Mouse (Mus musculus): ENCODE results near the gene Gm20517. TPM values are rescaled to one million over a fixed set of nuclear protein-coding genes. Genes with fewer than 3 reads are reported as not detected.
A peak's percentile ranks its signal among the peaks of the same experiment; 100 is the strongest.
"Not testable (repeated sequence)": the region's sequence is repeated elsewhere in the genome, so short reads cannot be mapped to it uniquely, and the experiment has no call there.

Gm20517 gene
- polyA plus RNA-seq, 2 experiments from 2014 or later: 0.89 to 1.1 TPM

DNA sequence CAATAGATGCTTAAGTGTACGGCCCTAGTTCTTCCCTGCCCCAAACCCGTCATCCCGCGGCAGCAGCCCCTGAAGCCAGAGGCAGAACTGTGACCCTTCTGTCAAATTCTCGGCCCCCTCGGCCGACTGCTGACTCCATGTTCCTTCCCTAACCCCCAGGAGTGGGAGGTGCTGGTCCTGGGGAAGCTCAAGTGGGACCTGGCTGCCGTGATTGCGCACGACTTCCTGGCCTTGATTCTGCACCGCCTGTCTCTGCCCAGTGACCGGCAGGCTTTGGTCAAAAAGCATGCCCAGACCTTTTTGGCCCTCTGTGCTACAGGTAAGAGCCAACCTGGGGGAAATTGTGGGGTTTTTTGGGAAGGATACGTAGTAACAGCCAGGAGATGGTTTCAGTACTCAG is 14.1 kb upstream of the Gm20517 start:
- no peak for ATAC-seq

DNA sequence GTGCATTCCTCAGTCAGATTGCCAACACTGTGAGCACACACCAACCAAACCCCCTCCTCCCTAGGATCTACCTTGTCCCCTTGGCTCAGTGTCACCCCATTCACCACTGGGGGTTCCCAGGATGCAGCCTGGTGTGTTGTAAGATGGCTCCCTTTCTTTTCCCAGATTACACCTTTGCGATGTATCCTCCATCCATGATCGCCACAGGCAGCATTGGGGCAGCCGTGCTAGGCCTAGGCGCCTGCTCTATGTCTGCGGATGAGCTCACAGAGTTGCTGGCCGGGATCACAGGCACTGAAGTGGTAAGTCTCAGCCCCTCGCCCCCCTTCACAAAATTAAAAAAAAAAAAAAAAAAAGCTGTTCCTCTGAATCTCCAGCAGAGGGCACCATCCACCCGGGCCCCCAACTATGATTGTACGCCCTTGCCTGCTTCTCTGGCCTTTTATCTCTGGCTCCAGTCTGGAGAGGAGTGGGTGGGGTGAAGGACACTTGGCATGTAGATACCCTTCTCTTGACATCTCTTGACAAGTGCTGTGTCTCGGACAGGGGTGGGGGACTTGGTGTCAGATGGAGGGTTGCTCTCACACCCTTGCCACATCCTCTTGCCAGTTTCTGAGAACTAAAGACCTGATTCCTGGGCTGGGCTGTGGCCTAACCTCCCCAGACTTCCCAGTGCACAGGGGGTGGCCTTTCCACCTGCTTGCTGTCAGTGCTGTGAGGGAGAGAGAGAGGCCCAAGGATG is 13.4 kb upstream of the Gm20517 start:
- peak; percentile 30 for ATAC-seq

DNA sequence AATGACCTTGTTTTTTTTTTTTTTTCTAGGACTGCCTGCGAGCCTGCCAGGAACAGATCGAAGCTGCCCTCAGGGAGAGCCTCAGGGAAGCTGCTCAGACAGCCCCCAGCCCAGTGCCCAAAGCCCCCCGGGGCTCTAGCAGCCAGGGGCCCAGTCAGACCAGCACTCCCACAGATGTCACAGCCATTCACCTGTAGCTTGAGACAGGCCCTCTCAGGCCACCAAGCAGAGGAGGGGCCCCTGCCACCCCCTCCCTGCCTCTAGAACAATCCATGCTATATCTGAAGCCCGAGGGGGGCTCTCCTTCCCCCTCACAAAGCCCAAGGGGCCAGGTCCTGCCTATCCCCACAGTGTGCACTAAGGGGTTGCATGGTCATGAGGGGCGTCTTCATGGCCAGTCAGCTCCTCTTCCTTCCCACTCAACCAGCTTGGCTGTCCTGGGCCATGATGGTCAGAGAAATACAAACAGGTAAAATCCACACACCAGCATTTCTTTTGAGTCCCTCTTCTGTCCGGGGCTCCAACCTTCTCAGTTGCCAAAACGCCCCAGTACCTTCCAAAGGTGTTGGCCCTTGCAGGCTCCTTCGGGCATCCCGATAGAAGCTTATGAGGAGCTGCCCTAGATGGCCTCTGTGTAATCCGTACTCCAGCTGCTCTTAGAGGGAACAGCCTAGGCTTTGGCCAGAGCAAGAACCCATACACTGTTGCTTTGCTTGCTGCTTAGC is 12.6 kb upstream of the Gm20517 start:
- ATAC-seq: not testable (repeated sequence)

DNA sequence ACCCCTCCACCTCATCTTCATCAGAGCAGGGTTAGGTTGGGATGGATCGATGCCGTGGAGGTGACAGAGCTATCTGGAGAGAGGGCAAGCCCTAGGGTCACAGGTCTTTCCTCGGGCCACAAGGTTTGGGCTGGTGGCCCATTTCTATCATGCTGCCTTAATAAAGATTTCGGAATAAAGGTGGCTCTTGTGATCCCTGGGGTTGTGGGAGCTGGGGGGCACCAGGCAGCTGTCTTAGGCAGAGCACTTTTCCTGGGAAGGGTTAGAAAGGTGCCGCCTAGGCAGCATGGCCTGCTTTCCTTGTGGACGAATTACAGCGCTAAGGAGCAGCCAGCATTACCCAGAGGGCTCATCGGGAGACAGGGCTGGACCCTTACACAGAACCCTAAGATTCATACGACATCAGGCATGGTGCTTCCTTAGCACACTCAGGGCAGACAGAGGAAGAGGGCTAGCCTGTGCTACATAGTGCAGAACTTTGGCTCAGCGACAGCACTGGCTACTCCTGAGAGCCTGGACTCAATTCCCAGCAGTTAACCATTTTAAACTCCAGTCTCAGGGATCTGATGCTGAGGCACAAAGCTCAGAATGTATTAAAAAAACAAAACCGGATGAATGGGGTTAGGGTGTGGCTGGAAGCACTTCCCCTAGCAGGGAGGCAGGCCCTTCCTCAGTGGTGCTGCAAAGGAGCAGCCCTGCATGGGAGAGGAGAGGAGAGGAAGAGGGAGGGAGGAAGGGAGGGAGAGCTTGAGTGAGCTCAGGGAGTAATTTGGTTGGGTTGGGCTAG is 11.7 kb upstream of the Gm20517 start:
- peak; percentile 31 for ATAC-seq

DNA sequence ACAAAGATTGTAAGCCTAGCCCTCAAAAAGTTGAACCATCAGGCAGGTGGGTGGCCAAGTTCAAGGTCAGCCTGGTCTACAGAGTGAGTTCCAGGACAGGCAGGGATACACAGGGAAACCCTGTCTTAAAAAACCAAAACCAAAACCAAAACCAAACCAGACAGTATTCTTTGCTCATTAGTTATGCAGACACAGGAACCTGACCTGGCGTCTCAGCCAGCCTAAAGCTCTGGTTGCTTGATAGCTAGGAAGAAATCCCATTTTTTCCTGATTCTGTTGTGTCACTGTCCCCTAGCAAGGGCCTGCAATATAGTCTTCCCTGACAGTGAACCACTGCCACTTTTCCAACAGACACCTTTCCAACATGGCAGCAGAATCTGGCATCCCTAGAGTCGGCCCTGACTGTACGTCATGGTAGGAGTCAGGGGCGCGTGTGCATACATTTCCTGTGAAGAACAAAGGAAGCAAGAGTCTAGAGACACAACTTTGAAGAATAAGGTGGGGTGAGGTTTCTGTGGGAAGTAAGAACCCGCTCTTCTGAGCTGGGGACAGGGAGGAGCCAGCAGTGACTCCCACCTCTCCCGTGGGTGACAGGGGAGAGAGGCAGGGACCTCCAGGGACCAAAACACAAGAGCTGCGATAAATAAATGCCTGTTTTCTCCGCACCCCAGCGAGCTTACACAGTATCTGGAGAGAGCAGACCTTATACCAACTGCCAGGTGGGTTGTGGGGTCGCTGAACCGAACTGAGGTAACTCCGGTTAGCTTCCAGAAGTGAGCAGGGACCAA is 10.6 kb upstream of the Gm20517 start:
- ATAC-seq: peak; percentile 68

DNA sequence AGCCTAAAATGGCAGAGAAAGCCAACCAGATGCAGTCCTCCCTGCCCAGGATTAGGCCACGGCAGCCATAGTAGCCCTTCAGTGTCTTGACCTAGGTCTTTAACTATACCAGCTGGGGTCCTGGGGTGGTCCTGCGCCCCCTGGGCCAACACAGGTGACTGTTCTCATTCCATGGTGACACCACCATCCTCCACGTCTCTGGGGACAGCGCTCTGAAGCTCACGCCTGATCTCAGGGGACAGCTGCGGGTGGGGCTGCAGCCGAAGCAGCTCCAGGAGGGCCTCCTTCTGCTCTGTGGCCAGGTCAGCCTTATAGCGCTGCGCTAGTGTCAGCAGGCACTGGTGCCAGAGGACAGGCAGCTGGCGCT is 10.0 kb upstream of the Gm20517 start:
- no peak for ATAC-seq

DNA sequence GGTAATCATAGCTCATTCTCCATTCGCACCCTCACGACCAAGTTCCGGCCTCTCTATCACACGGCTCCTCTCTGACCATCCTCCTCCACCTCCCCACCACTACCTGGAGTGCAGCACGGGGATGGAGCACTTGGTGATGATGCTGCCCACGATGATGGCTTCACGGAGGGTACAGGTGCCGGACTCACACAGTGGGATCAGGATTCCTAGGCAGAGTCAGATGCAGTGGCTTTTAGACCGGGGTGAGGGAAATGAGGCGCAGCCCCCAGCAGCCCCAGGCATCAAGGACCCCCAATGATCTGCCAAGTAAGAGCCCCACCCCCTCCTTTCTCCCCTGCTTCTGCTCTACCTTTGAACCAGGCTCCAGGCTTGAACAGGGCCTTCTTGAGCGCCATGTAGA is 9.1 kb upstream of the Gm20517 start:
- no peak for ATAC-seq

DNA sequence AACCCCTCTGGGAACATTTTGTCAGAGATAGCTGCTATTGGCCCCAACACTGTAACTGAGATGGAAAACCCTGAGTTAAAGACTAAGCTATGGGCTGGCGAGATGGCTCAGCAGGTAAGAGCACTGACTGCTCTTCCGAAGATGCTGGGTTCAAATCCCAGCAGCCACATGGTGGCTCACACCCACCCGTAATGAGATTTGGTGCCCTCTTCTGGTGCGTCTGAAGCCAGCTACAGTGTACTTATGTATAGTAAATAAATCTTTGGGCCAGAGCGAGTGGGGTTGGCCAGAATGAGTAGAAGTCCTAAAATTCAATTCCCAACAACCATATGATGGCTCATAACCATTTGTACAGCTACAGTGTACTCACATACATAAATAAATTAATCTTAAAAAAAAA is 5.2 kb upstream of the Gm20517 start:
- no peak for ATAC-seq

DNA sequence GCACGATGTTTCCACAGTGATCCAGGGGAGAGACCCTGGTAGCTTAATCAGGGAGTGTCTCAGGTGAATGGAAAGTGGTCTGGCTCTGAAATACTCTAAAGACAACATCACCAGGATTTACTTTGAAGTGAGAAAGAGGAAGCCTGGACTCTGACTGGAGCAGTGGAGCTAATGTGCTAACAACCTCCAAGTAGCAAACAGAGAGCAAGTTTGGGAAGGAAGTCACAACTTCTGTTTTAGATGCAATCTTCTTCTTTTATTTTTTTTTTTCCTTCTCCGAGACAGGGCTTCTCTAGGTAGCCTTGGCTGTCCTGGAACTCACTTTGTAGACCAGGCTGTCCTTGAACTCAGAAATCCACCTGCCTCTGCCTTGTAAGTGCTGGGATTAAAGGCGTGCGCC is 2.2 kb upstream of the Gm20517 start:
- no peak for ATAC-seq

DNA sequence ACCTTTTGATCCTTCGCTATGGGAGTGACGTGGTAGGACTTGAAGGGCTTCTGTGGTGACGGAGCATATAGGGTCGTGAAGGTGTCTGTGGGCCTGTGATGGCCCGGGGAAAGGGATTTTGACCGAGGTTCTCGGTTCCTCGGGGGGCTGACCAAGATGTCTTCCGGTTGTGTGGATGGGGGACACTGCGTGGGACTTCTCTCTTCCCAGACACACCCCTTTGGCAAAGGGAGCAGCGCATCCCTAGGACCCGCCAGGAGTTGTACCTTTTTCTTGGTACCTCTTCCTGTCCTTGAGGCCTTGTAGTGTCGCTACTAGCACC is 233 bp downstream of the Gm20517 start:
- no peak for ATAC-seq

DNA sequence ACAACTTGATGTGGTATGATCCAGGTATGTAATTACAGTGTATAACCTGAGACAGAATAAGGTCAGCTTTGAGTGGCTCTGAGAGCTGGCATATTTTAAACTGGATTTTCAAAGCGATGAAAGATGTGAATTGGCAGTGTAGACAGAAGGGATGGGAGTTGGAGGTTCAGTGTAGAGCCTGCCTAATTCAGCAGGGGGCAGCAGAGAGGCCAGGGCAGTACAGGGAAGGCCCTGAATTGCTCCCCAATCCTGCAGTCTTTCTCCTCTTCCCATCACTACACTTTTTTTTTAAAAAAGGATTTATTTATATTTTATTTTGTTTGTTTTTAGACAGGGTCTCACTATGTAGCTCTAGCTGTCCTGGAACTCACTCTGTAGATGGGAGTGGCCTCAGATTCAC is 2.6 kb downstream of the Gm20517 start:
- no peak for ATAC-seq

DNA sequence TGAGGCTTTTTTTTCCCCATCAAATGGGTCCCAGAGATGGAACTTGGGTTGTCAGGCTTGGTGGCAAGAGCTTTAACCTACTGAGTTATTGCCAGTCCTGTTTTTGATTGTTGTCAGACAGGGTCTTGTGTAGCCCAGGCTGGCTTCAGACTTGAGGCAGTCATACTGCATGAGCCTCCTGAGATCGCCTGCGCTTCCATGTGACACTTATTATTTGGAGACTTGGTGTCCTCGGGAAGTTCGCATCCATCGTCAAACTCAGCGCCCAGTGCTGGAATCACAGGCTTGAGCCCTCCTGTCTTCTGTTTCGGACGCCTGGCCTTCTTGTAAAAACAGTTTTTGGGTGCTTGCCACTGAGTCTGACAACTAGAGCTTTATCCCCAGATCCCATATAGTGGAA is 4.7 kb downstream of the Gm20517 start:
- no peak for ATAC-seq

DNA sequence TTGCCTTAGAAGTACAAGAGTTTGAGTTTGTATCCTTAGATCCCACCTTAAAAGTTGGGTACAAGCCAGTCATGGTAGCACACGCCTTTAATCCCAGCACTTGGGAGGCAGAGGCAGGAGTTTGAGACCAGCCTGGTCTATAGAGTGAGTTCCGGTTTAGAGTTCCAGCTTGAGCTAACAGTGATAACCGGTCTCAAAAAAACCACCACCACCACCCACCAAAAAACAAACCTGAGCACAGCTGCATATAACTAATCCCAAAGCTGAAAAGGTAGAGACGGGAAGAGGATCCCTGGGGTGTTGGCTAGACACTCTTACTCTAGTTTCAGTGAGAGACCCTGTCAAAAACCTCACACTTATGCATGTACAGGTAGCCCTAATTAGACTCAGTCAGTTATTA is 5.3 kb downstream of the Gm20517 start:
- no peak for ATAC-seq

DNA sequence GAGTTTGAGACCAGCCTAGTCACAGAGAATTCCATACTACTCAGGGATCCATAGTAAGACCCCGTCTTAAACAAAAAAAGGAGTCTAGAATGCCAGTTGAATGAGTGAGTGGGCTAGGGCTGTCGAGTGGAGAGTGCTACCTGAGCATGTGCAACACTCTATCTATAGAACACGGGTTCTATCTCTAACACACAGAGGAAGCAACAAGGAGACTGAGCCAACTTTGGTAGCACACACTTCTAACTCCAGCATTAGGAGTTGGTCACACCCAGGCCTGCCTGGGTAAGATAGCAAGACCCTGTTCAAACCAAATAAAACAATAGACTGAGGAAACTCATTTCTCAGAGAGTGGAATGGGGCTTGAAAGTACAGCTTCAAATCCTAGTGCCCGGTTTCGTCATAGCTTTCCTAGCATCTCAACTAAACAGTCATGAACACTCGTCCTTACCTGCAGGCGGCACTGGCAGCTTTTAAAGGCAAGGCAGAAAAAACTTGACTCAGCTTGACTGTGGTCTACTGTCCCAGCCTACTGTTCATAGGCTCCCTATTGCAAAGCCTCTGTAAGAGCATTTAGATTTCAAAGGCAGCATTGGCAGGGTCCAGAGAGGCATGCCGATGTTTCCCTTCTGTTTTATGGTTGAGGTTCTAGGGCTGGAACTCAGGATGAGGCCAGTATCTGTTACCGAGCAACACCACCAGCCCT is 6.4 kb downstream of the Gm20517 start:
- ATAC-seq: no peak

DNA sequence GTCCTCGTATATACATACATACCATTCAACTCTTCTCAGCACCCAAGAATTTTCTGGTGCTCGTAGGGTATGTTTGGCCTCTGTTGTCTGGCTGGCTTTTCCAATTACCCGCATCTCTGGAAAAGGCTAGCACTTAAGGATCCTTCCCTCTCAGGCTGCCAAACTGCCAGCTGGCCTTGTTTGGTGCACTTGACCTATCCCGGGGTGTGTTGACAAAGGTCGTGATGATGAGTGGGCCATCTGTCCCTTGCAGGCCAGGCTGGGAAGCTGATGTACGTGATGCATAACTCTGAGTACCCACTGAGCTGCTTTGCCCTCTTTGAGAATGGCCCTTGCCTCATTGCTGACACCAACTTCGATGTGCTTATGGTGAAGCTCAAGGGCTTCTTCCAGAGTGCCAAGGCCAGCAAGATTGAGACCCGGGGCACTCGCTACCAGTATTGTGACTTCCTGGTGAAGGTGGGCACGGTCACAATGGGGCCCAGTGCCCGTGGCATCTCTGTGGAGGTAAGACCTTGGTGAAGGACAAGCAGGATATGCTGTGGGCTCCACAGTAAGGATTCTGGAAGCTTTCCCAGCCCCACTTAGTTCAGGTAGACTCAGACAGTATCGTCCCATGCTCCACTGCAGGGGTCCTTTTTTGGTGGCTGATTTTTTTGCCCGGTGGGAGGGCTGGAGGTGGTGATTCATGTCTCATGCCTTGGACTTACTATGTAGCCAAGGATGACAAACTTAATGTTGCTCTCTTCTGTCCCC is 7.3 kb downstream of the Gm20517 start:
- ATAC-seq: no peak

DNA sequence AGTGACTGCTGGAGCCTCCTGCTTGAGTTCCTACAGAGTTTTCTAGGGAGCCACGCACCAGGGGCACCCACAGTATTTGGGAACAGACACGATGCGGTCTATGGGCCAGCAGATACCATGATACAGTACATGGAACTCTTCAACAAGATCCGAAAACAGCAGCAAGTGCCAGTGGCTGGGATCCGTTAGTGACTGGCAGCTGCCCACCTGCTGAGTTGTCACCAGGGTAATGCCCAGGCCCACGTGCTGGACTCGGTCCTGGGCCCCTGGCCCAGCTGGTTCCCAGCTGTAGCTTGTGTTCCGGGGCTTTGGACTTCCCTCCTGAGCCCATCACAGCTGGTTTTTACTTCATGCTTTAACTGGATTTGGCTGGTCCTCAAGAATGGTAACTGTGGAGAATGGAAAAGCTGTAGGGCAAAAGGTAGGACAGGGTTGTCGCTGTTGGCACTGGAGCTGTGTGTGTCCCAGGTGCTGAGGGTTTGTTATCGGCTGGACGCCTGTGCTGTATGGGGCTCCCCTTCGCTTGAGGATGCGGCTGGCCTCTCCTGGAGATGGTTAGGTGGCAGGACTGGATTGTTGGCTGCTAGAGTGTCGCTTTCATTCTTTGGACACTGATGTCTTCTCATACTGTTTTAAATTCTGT is 11.6 kb downstream of the Gm20517 start:
- no peak for ATAC-seq

DNA sequence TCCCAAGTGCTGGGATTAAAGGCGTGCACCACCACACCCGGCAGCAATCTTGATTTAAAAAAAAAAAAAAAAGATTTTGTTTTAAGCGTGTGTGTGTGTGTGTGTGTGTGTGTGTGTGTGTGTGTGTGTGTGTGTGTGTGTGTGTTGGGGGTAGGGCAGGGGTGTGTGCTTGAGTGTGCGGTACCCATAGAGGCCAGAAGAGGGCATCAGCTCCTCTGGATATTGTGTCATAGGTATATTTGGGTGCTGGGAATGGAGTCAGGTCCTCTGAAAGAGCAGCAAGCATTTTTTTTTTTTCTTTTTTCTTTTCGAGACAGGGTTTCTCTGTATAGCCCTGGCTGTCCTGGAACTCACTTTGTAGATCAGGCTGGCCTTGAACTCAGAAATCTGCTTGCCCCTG is 13.2 kb downstream of the Gm20517 start:
- ATAC-seq: not testable (repeated sequence)

DNA sequence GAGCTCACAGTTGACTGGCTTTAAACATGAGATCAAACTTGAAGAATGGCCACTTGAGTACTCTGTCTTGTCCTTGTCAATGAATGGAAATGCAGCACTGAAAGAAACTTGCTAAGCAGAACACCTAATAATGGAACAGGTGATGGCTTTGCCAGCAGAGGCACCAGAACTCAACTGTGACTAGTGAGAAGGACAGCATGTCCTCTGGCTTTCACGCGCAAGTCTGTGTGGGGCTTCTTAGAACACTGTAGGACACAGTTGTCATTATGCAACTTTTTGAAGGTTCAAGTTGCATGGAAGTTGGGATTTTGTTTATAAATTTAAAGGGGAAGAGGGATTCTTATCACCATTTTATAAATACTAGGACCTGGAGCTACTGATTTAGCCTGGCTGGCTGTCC is 13.7 kb downstream of the Gm20517 start:
- ATAC-seq: no peak

DNA sequence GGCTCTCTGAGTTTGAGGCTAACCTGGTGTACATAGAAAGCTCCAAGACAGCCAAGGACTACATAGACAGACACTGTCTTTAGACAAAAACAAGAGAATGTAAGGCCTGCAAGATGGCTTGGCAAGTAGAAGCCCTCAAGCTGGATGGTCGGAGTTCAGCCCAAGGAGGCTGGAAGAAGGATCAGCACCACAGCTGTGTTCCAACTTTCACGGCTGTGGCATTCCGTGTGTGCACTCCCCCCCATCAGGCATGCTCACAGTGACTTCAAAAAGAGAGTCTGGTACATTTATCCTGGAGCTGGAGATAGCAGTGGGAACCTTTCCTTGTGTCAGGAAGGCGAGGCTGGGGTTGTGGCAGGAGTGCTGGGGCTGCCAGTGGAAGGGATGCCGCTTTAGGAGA is 14.6 kb downstream of the Gm20517 start:
- no peak for ATAC-seq

DNA sequence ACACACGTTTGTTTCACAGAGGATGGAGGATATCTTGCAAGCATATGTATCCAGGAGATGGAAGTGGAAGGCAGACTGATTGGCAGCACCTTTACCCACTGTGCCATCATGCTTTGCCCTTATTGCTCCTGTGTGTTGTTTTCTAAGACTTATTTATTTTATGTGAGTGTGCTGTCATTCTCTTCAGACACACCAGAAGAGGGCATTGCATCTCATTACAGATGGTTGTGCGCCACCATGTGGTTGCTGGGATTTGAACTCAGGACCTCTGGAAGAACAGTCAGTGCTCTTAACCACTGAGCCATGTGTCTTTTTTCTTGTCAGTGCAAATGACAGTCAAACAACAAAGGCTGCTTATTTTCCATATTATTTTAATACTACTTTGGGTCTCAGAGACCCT is 16.4 kb downstream of the Gm20517 start:
- ATAC-seq: no peak
